Mouse (Mus musculus) thymus, adult 2 months (tissue): ENCODE data around the gene Gjd3.

Source experiments
- CTCF ChIP-seq: fragments of 200-500 bp; IDR thresholded peaks from 2 replicates; pipeline ENCODE4 v1.5.1; 2012; ENCODE audit warnings: mild to moderate bottlenecking, control low read depth, low read length, moderate library complexity, borderline replicate concordance; ENCODE audit not compliant: control insufficient read depth, poor library complexity, insufficient read depth; ENCODE audit errors: extremely low read depth
- POLR2A ChIP-seq: fragments of 200-500 bp; IDR thresholded peaks from 2 replicates; pipeline ENCODE4 v1.6.1; 2012; ENCODE audit warnings: mild to moderate bottlenecking, low read length, control low read depth, moderate library complexity; ENCODE audit not compliant: control insufficient read depth, poor library complexity, insufficient read depth; ENCODE audit errors: extremely low read depth

GRCm38 (mm10) chr11:98949958-98950460, 32.8 kb downstream of the Gjd3 start:
- TF ChIP-seq CTCF (no peak), POLR2A (no peak)
